Comparison of ENCODE assay signal across 10 mouse cellular contexts in the genomic region with DNA sequence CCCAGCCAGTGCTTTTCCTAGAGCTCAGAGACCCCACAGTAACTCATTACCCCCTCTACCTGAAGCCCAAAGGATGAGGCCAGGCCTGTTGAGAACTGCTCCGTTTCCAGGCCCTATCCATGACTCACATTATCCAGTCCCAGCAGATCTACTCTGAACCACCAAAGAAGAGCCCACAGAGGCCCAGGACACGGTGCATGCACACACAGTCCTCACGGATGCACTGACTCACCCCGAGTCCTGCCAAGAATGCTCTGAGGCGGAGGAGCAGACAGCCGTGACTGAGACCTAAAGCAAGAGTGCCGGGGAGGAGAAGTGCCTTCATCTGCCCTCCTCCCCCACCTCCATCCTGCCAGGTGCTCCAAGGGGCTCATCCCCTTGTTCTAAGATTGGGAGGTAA. TPM values are rescaled to one million over a fixed set of nuclear protein-coding genes. Genes with fewer than 3 reads are reported as not detected.
DNase-seq lines count a peak whose midpoint lies in the region; ATAC-seq and TF ChIP-seq lines count a peak whose summit lies in the region.
"Had no signal": no experiment of that assay in that cellular context is flagged by ENCODE, and none has a peak within 500 bp of the region (broad histone marks: within the 10 kb centered on the region; RNA-seq: fewer than 3 reads in every experiment).

No protein-coding gene starts in this region.

- H3K4me2 ChIP-seq in heart, postnatal 0 days (ENCODE audit: low read depth, low read length): no peak overlapping the region
- H3K4me2 ChIP-seq: midbrain, embryonic 11.5 days had no signal

- intact Hi-C loops in heart, postnatal 36 days (cut with DNase I): no loop called here

- no peak overlapping the region for H3K4me3 ChIP-seq in heart, postnatal 0 days (ENCODE audit: low read depth, low read length)

- no peak for DNase-seq in heart, postnatal 0 days (ENCODE audit: low spot score)
- no peak for DNase-seq in heart, postnatal 36 days
- peak; percentile 90 for DNase-seq in Muller cell, postnatal 12 days (ENCODE audit: inconsistent ontology term)
- DNase-seq in adrenal gland, postnatal 36 days: peak; percentile 86 to 87
- peak; percentile 54 to 77 for DNase-seq in kidney, postnatal 25 days
- DNase-seq in spleen, postnatal 14 days (ENCODE audit: low spot score in 2 of 2): no peak
- no peak for DNase-seq in testis, postnatal 14 days (ENCODE audit: low spot score)
- no peak for DNase-seq in layer of hippocampus, postnatal 25 days (ENCODE audit: extremely low spot score in 1 of 2, low spot score in 1 of 2)

- WGBS in heart, postnatal 0 days: 31% methylated on average over 7 of the region's 7 CpGs

- peaks cover 27% of the 10 kb centered on the region for H3K36me3 ChIP-seq in heart, postnatal 0 days (replicated peaks; ENCODE audit: control insufficient read depth, insufficient read depth, low read length)

- TF ChIP-seq EP300 in heart, postnatal 0 days (IDR thresholded peaks at IDR 0.05; ENCODE audit: low read depth): no peak

- no peak for TF ChIP-seq CTCF in heart, postnatal 0 days (IDR thresholded peaks at IDR 0.05; ENCODE audit: low read depth)

- H3K9ac ChIP-seq in heart, postnatal 0 days (replicated peaks; ENCODE audit: low read depth, low read length): no peak overlapping the region; the same call in 1 of the 2 replicates

- 0 out of 2 replicates have a peak overlapping the region, but pooled peaks have one; percentile 18 for H3K27ac ChIP-seq in heart, postnatal 0 days (ENCODE audit: low read depth)

- H3K4me1 ChIP-seq in heart, postnatal 0 days (ENCODE audit: control insufficient read depth, insufficient read depth): peaks cover 13% of the 10 kb centered on the region

- peak; percentile 34; the same call in 1 of the 2 replicates for ATAC-seq in heart, postnatal 0 days (ENCODE audit: insufficient read depth, low read depth)
- ATAC-seq: forebrain, embryonic 14.5 days had no signal

- H3K9me3 ChIP-seq in heart, postnatal 0 days (replicated peaks; ENCODE audit: control insufficient read depth, low read length): no peaks in the 10 kb centered on the region

- no peaks in the 10 kb centered on the region for H3K27me3 ChIP-seq in heart, postnatal 0 days (ENCODE audit: control insufficient read depth, insufficient read depth, low read length)

RNA-seq across cellular contexts. Expression of gene Sfxn5, which starts 16.0 kb away (rescaled TPM):
- 4.8 and 9.5 TPM in 2 replicates for total RNA-seq in heart, postnatal 0 days (2014; rRNA removed; ENCODE audit: low replicate concordance)
- 2.2 and 2.7 TPM in 2 replicates for polyA plus RNA-seq in heart, postnatal 0 days (2015; fragmentation: Nextera tagmentation; extraction: Ambion mirVana)
- total RNA-seq in heart, postnatal 36 days (2021): 1 to 10 TPM; 3.4 to 4.1 TPM
- total RNA-seq in adrenal gland, postnatal 36 days (2021): 10 to 100 TPM; 19.9 to 20.5 TPM
- total RNA-seq in layer of hippocampus, postnatal 25 days (2021): 100 to 1,000 TPM; 168 to 177 TPM

RNA-seq across cellular contexts. Expression of gene Rab11fip5, which starts 25.2 kb away (rescaled TPM):
- 86.7 and 91.3 TPM in 2 replicates for total RNA-seq in heart, postnatal 0 days (2014; rRNA removed; ENCODE audit: low replicate concordance)
- 35.3 and 38.2 TPM in 2 replicates for polyA plus RNA-seq in heart, postnatal 0 days (2015; fragmentation: Nextera tagmentation; extraction: Ambion mirVana)
- 10 to 100 TPM; 65.0 to 67.0 TPM for total RNA-seq in heart, postnatal 36 days (2021)
- total RNA-seq in adrenal gland, postnatal 36 days (2021): 10 to 100 TPM; 32.6 to 35.8 TPM
- 10 to 100 TPM; 53.8 to 55.3 TPM for total RNA-seq in layer of hippocampus, postnatal 25 days (2021)

Comparison
In these comparisons a context has a peak if more than half of its experiments do, and no peak if none do; other contexts are left out.
1. DNase-seq: peak in Muller cell, postnatal 12 days (single experiment), adrenal gland, postnatal 36 days (2 of 2) and kidney, postnatal 25 days (2 of 2); none in heart, postnatal 0 days (single experiment), heart, postnatal 36 days (0 of 2), spleen, postnatal 14 days (0 of 2), testis, postnatal 14 days (single experiment) and layer of hippocampus, postnatal 25 days (0 of 2).
2. RNA of gene Sfxn5, which starts 16.0 kb away (total RNA-seq): 168 to 177 TPM in layer of hippocampus, postnatal 25 days; 19.9 to 20.5 TPM in adrenal gland, postnatal 36 days, 4.8 to 9.5 TPM in heart, postnatal 0 days and 3.4 to 4.1 TPM in heart, postnatal 36 days; every median in the first group is over 4 times any median in the second.